Mouse (Mus musculus): ENCODE results near the gene Mpc1. TPM values are rescaled to one million over a fixed set of nuclear protein-coding genes. Genes with fewer than 3 reads are reported as not detected.

Gene Mpc1
- total RNA-seq, 2 experiments from 2014 or later = 97.6 to 134 TPM

- no peak for DNase-seq (ENCODE audit: low spot score in 2 of 2)
Observed at GRCm38 (mm10) chr17:8277266-8277665, 5.4 kb upstream of the Mpc1 start.

- no peak for DNase-seq (ENCODE audit: low spot score in 2 of 2)
Observed at GRCm38 (mm10) chr17:8278356-8278755, 4.3 kb upstream of the Mpc1 start.

GRCm38 (mm10) chr17:8283526-8284253 is 986 bp downstream of the Mpc1 start:
- peak; percentile 86 to 87 for DNase-seq (ENCODE audit: low spot score in 2 of 2)

- DNase-seq (ENCODE audit: low spot score in 2 of 2) = peak in 1 of 2 experiments; percentile 17
Observed at GRCm38 (mm10) chr17:8284254-8284661, 1.6 kb downstream of the Mpc1 start.

- DNase-seq (ENCODE audit: low spot score in 2 of 2) = no peak
Observed at GRCm38 (mm10) chr17:8285056-8285455, 2.4 kb downstream of the Mpc1 start.

GRCm38 (mm10) chr17:8286987-8287386 is 4.3 kb downstream of the Mpc1 start:
- DNase-seq (ENCODE audit: low spot score in 2 of 2) = no peak

GRCm38 (mm10) chr17:8289993-8290679 is 7.4 kb downstream of the Mpc1 start:
- DNase-seq (ENCODE audit: low spot score in 2 of 2) = no peak

- no peak for DNase-seq (ENCODE audit: low spot score in 2 of 2)
Observed at GRCm38 (mm10) chr17:8290736-8291135, 8.0 kb downstream of the Mpc1 start.

GRCm38 (mm10) chr17:8295825-8296224 is 13.1 kb downstream of the Mpc1 start:
- DNase-seq (ENCODE audit: low spot score in 2 of 2) = no peak

- DNase-seq (ENCODE audit: low spot score in 2 of 2) = no peak
Observed at GRCm38 (mm10) chr17:8296313-8296844, 13.7 kb downstream of the Mpc1 start.

- no peak for DNase-seq (ENCODE audit: low spot score in 2 of 2)
Observed at GRCm38 (mm10) chr17:8297746-8298145, 15.0 kb downstream of the Mpc1 start.

GRCm38 (mm10) chr17:8298281-8298680 is 15.6 kb downstream of the Mpc1 start:
- DNase-seq (ENCODE audit: low spot score in 2 of 2) = no peak

- DNase-seq (ENCODE audit: low spot score in 2 of 2) = no peak
Observed at GRCm38 (mm10) chr17:8299524-8299923, 16.8 kb downstream of the Mpc1 start.

GRCm38 (mm10) chr17:8301515-8301914 is 18.8 kb downstream of the Mpc1 start:
- no peak for DNase-seq (ENCODE audit: low spot score in 2 of 2)

- DNase-seq (ENCODE audit: low spot score in 2 of 2) = no peak
Observed at GRCm38 (mm10) chr17:8302772-8303438, 20.2 kb downstream of the Mpc1 start.

GRCm38 (mm10) chr17:8303671-8304070 is 21.0 kb downstream of the Mpc1 start:
- no peak for DNase-seq (ENCODE audit: low spot score in 2 of 2)

GRCm38 (mm10) chr17:8305801-8306200 is 23.1 kb downstream of the Mpc1 start:
- no peak for DNase-seq (ENCODE audit: low spot score in 2 of 2)

GRCm38 (mm10) chr17:8310838-8311614 is 28.3 kb downstream of the Mpc1 start, which contains the start of gene Sft2d1:
Sft2d1 (plus strand) TSS chr17:8311102.
- peak; percentile 89 to 95 for DNase-seq (ENCODE audit: low spot score in 2 of 2)

- no peak for DNase-seq (ENCODE audit: low spot score in 2 of 2)
Observed at GRCm38 (mm10) chr17:8311751-8312150, 29.0 kb downstream of the Mpc1 start.

GRCm38 (mm10) chr17:8313976-8314375 is 31.3 kb downstream of the Mpc1 start:
- DNase-seq (ENCODE audit: low spot score in 2 of 2) = no peak

GRCm38 (mm10) chr17:8316251-8316650 is 33.5 kb downstream of the Mpc1 start:
- no peak for DNase-seq (ENCODE audit: low spot score in 2 of 2)
